Mouse (Mus musculus) megakaryocyte, embryonic 14.5 days (primary cell): ENCODE data around the gene Myo1d. TPM values are rescaled to one million over a fixed set of nuclear protein-coding genes. Genes with fewer than 3 reads are reported as not detected.

ENCODE experiments used
- H3K27me3 ChIP-seq: replicated peaks from 2 replicates; pipeline ENCODE3; 2012; ENCODE audit warnings: inconsistent platforms
- H3K36me3 ChIP-seq: replicated peaks from 2 replicates; pipeline ENCODE3; 2012; ENCODE audit warnings: low read length, inconsistent platforms, mixed read lengths
- H3K4me1 ChIP-seq: 2 replicates; pipeline ENCODE4 v1.6.1; 2012; ENCODE audit warnings: inconsistent platforms
- H3K4me3 ChIP-seq: replicated peaks from 2 replicates; pipeline ENCODE3; 2012; ENCODE audit warnings: moderate library complexity, mild to moderate bottlenecking, inconsistent platforms
- H3K9me3 ChIP-seq: 2 replicates; pipeline ENCODE4 v1.6.1; 2012; ENCODE audit warnings: inconsistent platforms
- FLI1 ChIP-seq: IDR thresholded peaks from 2 replicates; pipeline ENCODE4 v1.6.1; 2012; ENCODE audit warnings: low read length, inconsistent platforms, mixed read lengths
- GATA1 ChIP-seq: IDR thresholded peaks from 3 replicates; pipeline ENCODE4 v1.6.1; 2012; ENCODE audit warnings: mixed read lengths, low read length, inconsistent platforms, borderline replicate concordance
- polyA plus RNA-seq: library from polyadenylated mRNA; stranded (reverse); fragments of >175 nt; gene quantifications from 2 replicates; pipeline ENCODE4 v1.2.3, GENCODE M21; 2012; ENCODE audit warnings: low replicate concordance; ENCODE audit not compliant: insufficient read depth

The Myo1d gene
- polyA plus RNA-seq, 1 experiment: 1.1 TPM

DNA sequence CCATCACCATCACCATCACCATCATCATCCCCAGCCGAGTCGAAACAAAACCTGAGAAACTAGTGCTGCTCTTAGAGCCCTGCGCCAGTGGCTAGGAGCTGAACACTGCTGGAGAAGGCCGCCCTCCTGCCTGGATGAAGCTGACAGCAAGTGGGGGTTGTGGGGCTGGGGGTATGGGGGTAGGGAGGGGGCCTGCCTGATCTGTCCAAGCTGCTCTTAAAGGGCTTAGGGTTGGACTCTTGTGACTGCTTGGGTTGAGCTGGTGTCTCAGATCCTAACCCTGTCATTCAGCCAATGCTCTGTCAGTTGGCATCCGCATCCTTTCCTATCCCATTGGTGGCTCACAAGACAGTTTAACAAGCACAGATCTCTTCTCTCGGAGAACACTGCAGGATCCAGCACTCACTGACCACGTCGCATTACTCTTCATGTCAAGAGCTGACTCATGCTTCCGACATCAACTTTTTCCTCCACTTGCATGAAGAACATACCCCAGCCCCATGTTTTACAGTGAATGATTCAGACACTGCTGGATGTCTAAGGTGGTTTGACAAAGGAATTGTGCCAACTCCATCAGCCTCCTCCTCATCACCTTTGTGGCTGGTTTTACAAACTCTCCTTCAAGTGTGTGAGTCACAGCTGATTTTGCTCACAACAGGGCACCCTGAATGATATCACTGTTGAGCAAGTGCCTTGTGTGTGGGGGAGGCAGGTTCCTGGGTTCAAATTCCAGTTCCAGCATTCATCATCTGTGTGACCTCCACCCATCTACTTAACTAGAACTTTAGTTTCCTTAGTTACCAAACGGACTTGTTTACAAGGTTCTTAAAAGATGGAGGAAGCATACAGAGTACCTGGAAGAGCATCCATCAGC lies 150.6 kb downstream of the Myo1d start:
- Histone ChIP-seq H3K36me3 (no peaks in the 10 kb centered on the region), H3K9me3 (no peaks in the 10 kb centered on the region), H3K4me1 (no peaks in the 10 kb centered on the region), H3K4me3 (no peak overlapping the region), H3K27me3 (peaks cover 6% of the 10 kb centered on the region)
- no peak for TF ChIP-seq FLI1
- TF ChIP-seq GATA1: no peak

DNA sequence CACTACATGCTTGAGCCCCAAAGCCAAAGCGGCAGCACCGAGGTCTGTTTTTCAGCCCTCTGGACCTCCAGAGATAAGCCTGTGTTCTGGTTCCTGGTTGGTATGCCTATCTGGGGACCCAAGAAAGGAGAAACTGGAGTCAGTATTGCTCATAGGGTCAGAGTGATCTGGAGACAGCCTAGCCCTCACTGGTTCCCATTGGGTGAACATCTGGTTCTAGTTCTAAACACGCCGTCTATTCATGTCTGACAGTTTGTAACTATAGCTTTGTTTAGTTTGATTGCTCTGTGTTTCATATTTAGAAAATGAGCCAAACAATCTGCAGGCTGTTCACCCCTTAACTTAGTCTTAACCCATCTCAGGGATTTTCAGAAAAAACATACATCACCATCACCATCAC lies 151.2 kb downstream of the Myo1d start:
- Histone ChIP-seq H3K4me1 (no peaks in the 10 kb centered on the region), H3K4me3 (no peak overlapping the region), H3K27me3 (peaks cover 3% of the 10 kb centered on the region), H3K9me3 (no peaks in the 10 kb centered on the region), H3K36me3 (no peaks in the 10 kb centered on the region)
- TF ChIP-seq GATA1: no peak
- TF ChIP-seq FLI1: no peak

DNA sequence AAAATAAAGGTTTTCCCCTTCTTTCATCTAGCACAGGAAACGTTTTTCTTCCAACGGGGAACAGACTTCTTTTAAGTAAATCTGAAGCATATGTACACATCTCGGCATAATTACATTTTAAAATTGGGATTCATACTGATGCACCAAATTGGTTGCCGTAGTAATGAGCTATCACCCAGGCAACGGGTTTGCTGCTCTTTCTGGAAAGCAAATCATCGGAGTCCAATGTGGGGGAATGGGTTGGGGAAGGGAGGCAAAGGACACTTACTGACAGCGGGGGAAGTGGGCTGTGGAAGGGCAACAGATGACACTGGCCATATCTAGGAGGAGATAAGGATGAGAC lies 156.8 kb downstream of the Myo1d start:
- Histone ChIP-seq H3K4me3 (no peak overlapping the region), H3K4me1 (no peaks in the 10 kb centered on the region), H3K36me3 (no peaks in the 10 kb centered on the region), H3K27me3 (peaks cover 2% of the 10 kb centered on the region), H3K9me3 (no peaks in the 10 kb centered on the region)
- TF ChIP-seq GATA1 (no peak), FLI1 (no peak)

GRCm38 (mm10) chr11:80622233-80623037 lies 157.4 kb downstream of the Myo1d start:
- TF ChIP-seq GATA1: no peak
- no peak for TF ChIP-seq FLI1
- Histone ChIP-seq H3K4me1 (no peaks in the 10 kb centered on the region), H3K4me3 (no peak overlapping the region), H3K27me3 (peaks cover 2% of the 10 kb centered on the region), H3K36me3 (no peaks in the 10 kb centered on the region), H3K9me3 (no peaks in the 10 kb centered on the region)

DNA sequence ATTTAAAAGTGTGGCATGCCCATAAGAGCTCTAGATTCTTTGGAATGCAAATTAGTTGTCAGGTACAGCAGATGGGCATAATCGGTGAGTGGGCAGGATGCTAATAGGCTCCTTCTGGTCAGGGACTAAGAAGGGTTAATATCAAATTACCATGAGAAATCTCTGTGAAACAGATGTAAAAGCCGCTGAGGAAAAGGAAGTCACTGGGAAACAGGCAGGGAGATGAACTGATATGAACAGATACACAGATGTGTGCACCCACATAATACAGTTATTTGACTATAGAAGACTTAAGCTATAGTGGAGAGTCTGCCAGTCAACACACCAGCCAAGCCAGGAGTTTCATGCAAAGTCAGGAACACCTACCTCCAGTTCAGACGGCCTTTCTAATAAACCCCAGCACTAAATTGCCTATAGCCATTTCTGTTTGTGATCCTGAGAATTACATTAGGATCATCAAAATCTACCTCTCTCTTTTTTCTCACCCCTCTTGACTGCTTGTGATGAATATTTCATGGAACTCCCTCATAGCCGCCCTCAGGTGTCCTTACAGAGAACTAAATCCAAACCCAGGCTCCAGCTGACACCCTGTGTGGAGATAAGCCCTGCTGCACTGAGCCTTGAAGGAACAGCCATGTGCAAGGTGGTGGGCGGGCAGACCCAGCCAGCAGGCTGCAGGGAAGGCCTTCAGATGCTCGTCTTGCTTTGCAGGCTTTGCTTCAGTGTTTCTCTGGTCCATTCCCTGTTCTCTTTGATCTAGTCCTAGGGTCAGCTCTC lies 164.7 kb downstream of the Myo1d start:
- Histone ChIP-seq H3K4me1 (no peaks in the 10 kb centered on the region), H3K36me3 (no peaks in the 10 kb centered on the region), H3K9me3 (no peaks in the 10 kb centered on the region), H3K4me3 (no peak overlapping the region), H3K27me3 (peaks cover 4% of the 10 kb centered on the region)
- TF ChIP-seq GATA1: no peak
- no peak for TF ChIP-seq FLI1

DNA sequence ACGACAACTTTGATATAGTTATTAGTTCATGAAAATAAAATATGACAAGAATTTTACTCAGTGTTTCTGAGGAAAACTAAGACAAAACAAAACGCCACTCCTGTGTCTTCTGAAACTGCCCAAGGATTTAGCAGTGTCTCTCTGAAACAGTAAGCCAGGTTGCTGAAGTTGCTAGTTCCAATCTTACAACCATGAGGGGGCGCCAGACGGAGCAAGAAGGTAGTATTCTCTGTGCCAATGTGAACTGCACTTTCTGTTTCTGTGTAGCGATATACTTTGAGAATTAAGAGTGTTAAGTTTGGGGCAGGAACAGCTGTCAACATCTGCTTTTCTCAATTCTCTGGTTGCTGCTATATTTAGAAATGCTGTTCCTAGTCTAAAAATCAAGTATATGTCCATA lies 165.4 kb downstream of the Myo1d start:
- no peaks in the 10 kb centered on the region for H3K4me1 ChIP-seq
- peaks cover 5% of the 10 kb centered on the region for H3K27me3 ChIP-seq
- TF ChIP-seq FLI1 (no peak), GATA1 (no peak)
- no peaks in the 10 kb centered on the region for H3K9me3 ChIP-seq
- no peak overlapping the region for H3K4me3 ChIP-seq
- H3K36me3 ChIP-seq: no peaks in the 10 kb centered on the region

GRCm38 (mm10) chr11:80613534-80613933 lies 166.3 kb downstream of the Myo1d start:
- no peaks in the 10 kb centered on the region for H3K36me3 ChIP-seq
- peaks cover 5% of the 10 kb centered on the region for H3K27me3 ChIP-seq
- H3K9me3 ChIP-seq: no peaks in the 10 kb centered on the region
- H3K4me1 ChIP-seq: no peaks in the 10 kb centered on the region
- no peak for TF ChIP-seq FLI1
- no peak for TF ChIP-seq GATA1
- no peak overlapping the region for H3K4me3 ChIP-seq

DNA sequence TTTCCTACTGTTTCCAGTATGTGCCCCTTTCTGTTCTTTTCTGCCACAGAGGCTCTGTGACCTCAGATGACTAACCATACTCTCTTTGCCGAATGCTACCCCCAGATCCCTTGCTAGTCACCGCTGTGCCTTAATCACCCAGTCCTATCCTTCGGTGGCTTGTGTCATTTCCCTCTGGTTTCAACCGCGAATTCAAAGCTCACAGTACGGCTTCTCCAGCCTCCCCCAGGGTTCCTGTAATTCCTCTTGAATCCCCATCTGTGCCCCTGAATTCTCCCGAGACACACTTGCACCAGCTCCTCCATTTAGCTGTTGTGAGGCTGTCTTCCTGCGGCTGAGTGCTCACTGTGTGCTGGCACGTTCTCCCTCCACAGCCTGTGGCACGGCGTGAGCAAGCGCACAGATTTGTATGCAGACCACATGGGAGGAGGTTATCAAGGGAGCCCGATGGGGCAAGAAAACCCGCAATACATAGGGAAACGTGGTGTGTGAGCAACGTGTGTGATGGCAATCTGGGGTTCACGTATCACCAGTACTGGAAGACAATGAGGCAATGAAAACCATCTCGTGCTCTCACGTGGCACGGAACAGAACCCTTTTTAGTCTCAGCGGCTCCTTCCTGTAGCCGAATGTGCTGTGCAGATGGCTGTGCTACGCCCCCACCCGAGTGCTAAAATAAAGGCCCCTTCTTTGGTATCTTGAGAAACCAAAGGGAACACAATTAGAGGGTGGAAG lies 177.0 kb downstream of the Myo1d start:
- Histone ChIP-seq H3K9me3 (no peaks in the 10 kb centered on the region), H3K4me1 (peaks cover 22% of the 10 kb centered on the region), H3K27me3 (peaks cover 52% of the 10 kb centered on the region), H3K4me3 (peak overlapping the region; percentile 75), H3K36me3 (no peaks in the 10 kb centered on the region)
- TF ChIP-seq FLI1: no peak
- TF ChIP-seq GATA1: no peak

- Histone ChIP-seq H3K4me3 (no peak overlapping the region), H3K9me3 (no peaks in the 10 kb centered on the region), H3K36me3 (no peaks in the 10 kb centered on the region), H3K27me3 (peaks cover 50% of the 10 kb centered on the region), H3K4me1 (peaks cover 22% of the 10 kb centered on the region)
- TF ChIP-seq GATA1 (no peak), FLI1 (no peak)
Measured at GRCm38 (mm10) chr11:80602041-80602458, 177.8 kb downstream of the Myo1d start.
